Mouse (Mus musculus): ENCODE measurements around the gene Htr6. TPM values are rescaled to one million over a fixed set of nuclear protein-coding genes. Genes with fewer than 3 reads are reported as not detected.

Htr6 gene
- polyA plus RNA-seq (2015; fragmentation: Nextera tagmentation; extraction: Ambion mirVana), result 0.05 TPM in 1 of 2 replicates, not detected in the other

- peak within 1 kb of the TSS; percentile 61 for H3K4me3 ChIP-seq (ENCODE audit: low read length)
- H3K27me3 ChIP-seq (replicated peaks; ENCODE audit: control insufficient read depth, insufficient read depth, low read length), result peaks cover 43% of the 10 kb centered on the region
- H3K9ac ChIP-seq (ENCODE audit: low read depth, low read length), result peak within 1 kb of the TSS; percentile 62
- peak; percentile 46 for ATAC-seq
- peaks cover 14% of the 10 kb centered on the region for H3K4me1 ChIP-seq (ENCODE audit: control insufficient read depth, insufficient read depth, low read length)
- peak within 1 kb of the TSS; percentile 97 for H3K4me2 ChIP-seq (ENCODE audit: low read depth, low read length)
- H3K36me3 ChIP-seq (ENCODE audit: control insufficient read depth, insufficient read depth, low read length), result no peaks in the 10 kb centered on the region
- no peaks in the 10 kb centered on the region for H3K9me3 ChIP-seq (ENCODE audit: control insufficient read depth, low read length)
- no peak within 1 kb of the TSS for H3K27ac ChIP-seq (ENCODE audit: low read length)
- WGBS, result under 1% methylated on average over 74 of the region's 77 CpGs
Observed at GRCm38 (mm10) chr4:139075041-139075711, at the start of gene Htr6. Gene Htr6, minus strand, starts transcription at chr4:139075570.

GRCm38 (mm10) chr4:139124940-139125339, 49.6 kb upstream of the Htr6 start:
- WGBS, result 68% methylated on average over 6 of the region's 6 CpGs
- no peak overlapping the region for H3K27ac ChIP-seq (ENCODE audit: low read length)
- H3K27me3 ChIP-seq (replicated peaks; ENCODE audit: control insufficient read depth, insufficient read depth, low read length), result no peaks in the 10 kb centered on the region
- peak; percentile 55; the same call in 1 of the 2 replicates for ATAC-seq
- no peak overlapping the region for H3K4me2 ChIP-seq (ENCODE audit: low read depth, low read length)
- no peak overlapping the region for H3K4me3 ChIP-seq (ENCODE audit: low read length)
- H3K9me3 ChIP-seq (ENCODE audit: control insufficient read depth, low read length), result peaks cover 3% of the 10 kb centered on the region
- H3K9ac ChIP-seq (ENCODE audit: low read depth, low read length), result no peak overlapping the region
- peaks cover 33% of the 10 kb centered on the region for H3K4me1 ChIP-seq (ENCODE audit: control insufficient read depth, insufficient read depth, low read length)
- peaks cover 4% of the 10 kb centered on the region; the same call in 1 of the 2 replicates for H3K36me3 ChIP-seq (ENCODE audit: control insufficient read depth, insufficient read depth, low read length)

- 86% methylated on average over 4 of the region's 4 CpGs for WGBS
Observed at GRCm38 (mm10) chr4:139122557-139122956, 47.2 kb upstream of the Htr6 start.

GRCm38 (mm10) chr4:139120998-139121397, 45.6 kb upstream of the Htr6 start:
- H3K36me3 ChIP-seq (ENCODE audit: control insufficient read depth, insufficient read depth, low read length), result no peaks in the 10 kb centered on the region
- no peak overlapping the region for H3K27ac ChIP-seq (ENCODE audit: low read length)
- WGBS, result 67% methylated on average over 7 of the region's 7 CpGs
- no peak overlapping the region for H3K9ac ChIP-seq (ENCODE audit: low read depth, low read length)
- no peak for ATAC-seq
- no peaks in the 10 kb centered on the region for H3K9me3 ChIP-seq (ENCODE audit: control insufficient read depth, low read length)
- no peak overlapping the region for H3K4me3 ChIP-seq (ENCODE audit: low read length)
- H3K4me2 ChIP-seq (ENCODE audit: low read depth, low read length), result no peak overlapping the region
- no peaks in the 10 kb centered on the region for H3K27me3 ChIP-seq (replicated peaks; ENCODE audit: control insufficient read depth, insufficient read depth, low read length)
- H3K4me1 ChIP-seq (ENCODE audit: control insufficient read depth, insufficient read depth, low read length), result peaks cover 43% of the 10 kb centered on the region

More at GRCm38 (mm10) chr4:139122557-139122956, 47.2 kb upstream of the Htr6 start:
- Histone ChIP-seq H3K9ac (ENCODE audit: low read depth, low read length) (no peak overlapping the region), H3K4me3 (ENCODE audit: low read length) (no peak overlapping the region), H3K27ac (ENCODE audit: low read length) (no peak overlapping the region), H3K9me3 (ENCODE audit: control insufficient read depth, low read length) (peaks cover 3% of the 10 kb centered on the region), H3K4me2 (ENCODE audit: low read depth, low read length) (no peak overlapping the region), H3K4me1 (ENCODE audit: control insufficient read depth, insufficient read depth, low read length) (peaks cover 30% of the 10 kb centered on the region), H3K27me3 (replicated peaks; ENCODE audit: control insufficient read depth, insufficient read depth, low read length) (no peaks in the 10 kb centered on the region), H3K36me3 (ENCODE audit: control insufficient read depth, insufficient read depth, low read length) (peaks cover 4% of the 10 kb centered on the region; the same call in 1 of the 2 replicates)
- no peak for ATAC-seq

GRCm38 (mm10) chr4:139120281-139120814, 45.0 kb upstream of the Htr6 start:
- peaks cover 40% of the 10 kb centered on the region for H3K4me1 ChIP-seq (ENCODE audit: control insufficient read depth, insufficient read depth, low read length)
- H3K9me3 ChIP-seq (ENCODE audit: control insufficient read depth, low read length), result no peaks in the 10 kb centered on the region
- H3K36me3 ChIP-seq (ENCODE audit: control insufficient read depth, insufficient read depth, low read length), result no peaks in the 10 kb centered on the region
- no peak overlapping the region for H3K4me3 ChIP-seq (ENCODE audit: low read length)
- WGBS, result 68% methylated on average over 4 of the region's 4 CpGs
- H3K9ac ChIP-seq (ENCODE audit: low read depth, low read length), result no peak overlapping the region
- no peaks in the 10 kb centered on the region for H3K27me3 ChIP-seq (replicated peaks; ENCODE audit: control insufficient read depth, insufficient read depth, low read length)
- H3K27ac ChIP-seq (ENCODE audit: low read length), result 0 out of 2 replicates have a peak overlapping the region, but pooled peaks have one; percentile 30
- no peak for ATAC-seq
- no peak overlapping the region for H3K4me2 ChIP-seq (ENCODE audit: low read depth, low read length)

GRCm38 (mm10) chr4:139116356-139117063, 41.1 kb upstream of the Htr6 start:
- no peaks in the 10 kb centered on the region for H3K9me3 ChIP-seq (ENCODE audit: control insufficient read depth, low read length)
- H3K9ac ChIP-seq (ENCODE audit: low read depth, low read length), result no peak overlapping the region
- no peak overlapping the region for H3K4me2 ChIP-seq (ENCODE audit: low read depth, low read length)
- H3K36me3 ChIP-seq (ENCODE audit: control insufficient read depth, insufficient read depth, low read length), result no peaks in the 10 kb centered on the region
- no peak overlapping the region for H3K4me3 ChIP-seq (ENCODE audit: low read length)
- no peaks in the 10 kb centered on the region for H3K27me3 ChIP-seq (replicated peaks; ENCODE audit: control insufficient read depth, insufficient read depth, low read length)
- WGBS, result 66% methylated on average over 3 of the region's 3 CpGs
- H3K27ac ChIP-seq (ENCODE audit: low read length), result peak overlapping the region; percentile 39; the same call in 1 of the 2 replicates
- H3K4me1 ChIP-seq (ENCODE audit: control insufficient read depth, insufficient read depth, low read length), result peaks cover 59% of the 10 kb centered on the region
- peak; percentile 79 for ATAC-seq

GRCm38 (mm10) chr4:139115721-139116120, 40.4 kb upstream of the Htr6 start:
- Histone ChIP-seq H3K9me3 (ENCODE audit: control insufficient read depth, low read length) (no peaks in the 10 kb centered on the region), H3K4me2 (ENCODE audit: low read depth, low read length) (no peak overlapping the region), H3K4me1 (ENCODE audit: control insufficient read depth, insufficient read depth, low read length) (peaks cover 62% of the 10 kb centered on the region), H3K36me3 (ENCODE audit: control insufficient read depth, insufficient read depth, low read length) (no peaks in the 10 kb centered on the region), H3K4me3 (ENCODE audit: low read length) (no peak overlapping the region), H3K27me3 (replicated peaks; ENCODE audit: control insufficient read depth, insufficient read depth, low read length) (no peaks in the 10 kb centered on the region), H3K9ac (ENCODE audit: low read depth, low read length) (no peak overlapping the region), H3K27ac (ENCODE audit: low read length) (no peak overlapping the region)
- no peak for ATAC-seq
- WGBS, result 85% methylated on average over 5 of the region's 5 CpGs

- H3K27me3 ChIP-seq (replicated peaks; ENCODE audit: control insufficient read depth, insufficient read depth, low read length), result no peaks in the 10 kb centered on the region
- no peak overlapping the region for H3K9ac ChIP-seq (ENCODE audit: low read depth, low read length)
- H3K4me3 ChIP-seq (ENCODE audit: low read length), result no peak overlapping the region
- H3K4me2 ChIP-seq (ENCODE audit: low read depth, low read length), result no peak overlapping the region
- 64% methylated on average over 3 of the region's 3 CpGs for WGBS
- no peaks in the 10 kb centered on the region for H3K36me3 ChIP-seq (ENCODE audit: control insufficient read depth, insufficient read depth, low read length)
- ATAC-seq, result peak; percentile 52; the same call in 1 of the 2 replicates
- peaks cover 45% of the 10 kb centered on the region for H3K4me1 ChIP-seq (ENCODE audit: control insufficient read depth, insufficient read depth, low read length)
- H3K27ac ChIP-seq (ENCODE audit: low read length), result peak overlapping the region; percentile 52; the same call in 1 of the 2 replicates
- H3K9me3 ChIP-seq (ENCODE audit: control insufficient read depth, low read length), result no peaks in the 10 kb centered on the region
Observed at GRCm38 (mm10) chr4:139112482-139112881, 37.1 kb upstream of the Htr6 start.

- 23% methylated on average over 3 of the region's 3 CpGs for WGBS
- Histone ChIP-seq H3K9ac (ENCODE audit: low read depth, low read length) (no peak overlapping the region), H3K36me3 (ENCODE audit: control insufficient read depth, insufficient read depth, low read length) (no peaks in the 10 kb centered on the region), H3K4me2 (ENCODE audit: low read depth, low read length) (peak overlapping the region; percentile 5), H3K4me3 (ENCODE audit: low read length) (no peak overlapping the region), H3K27me3 (replicated peaks; ENCODE audit: control insufficient read depth, insufficient read depth, low read length) (no peaks in the 10 kb centered on the region), H3K9me3 (ENCODE audit: control insufficient read depth, low read length) (no peaks in the 10 kb centered on the region), H3K27ac (ENCODE audit: low read length) (peak overlapping the region; percentile 62), H3K4me1 (ENCODE audit: control insufficient read depth, insufficient read depth, low read length) (peaks cover 36% of the 10 kb centered on the region)
- peak; percentile 48; the same call in 1 of the 2 replicates for ATAC-seq
Observed at GRCm38 (mm10) chr4:139111421-139111820, 36.1 kb upstream of the Htr6 start.

Data from intestine, embryonic 16.5 days (tissue).